22 mouse cellular contexts compared by ENCODE assay signal in genomic region chr14:46757736-46758135, GRCm38 (mm10).
"Had no signal": no experiment of that assay in that cellular context is flagged by ENCODE, and none has a peak within 500 bp of the region (broad histone marks: within the 10 kb centered on the region; RNA-seq: fewer than 3 reads in every experiment).

No protein-coding gene starts in this region.

- H3K9ac ChIP-seq: limb, embryonic 13.5 days; liver, embryonic 12.5 days; liver, embryonic 15.5 days; lung, embryonic 15.5 days; midbrain, embryonic 13.5 days; neural tube, embryonic 13.5 days had no signal

- H3K9me3 ChIP-seq: limb, embryonic 10.5 days; liver, embryonic 12.5 days; liver, embryonic 15.5 days; lung, embryonic 15.5 days; midbrain, embryonic 10.5 days; midbrain, embryonic 13.5 days; neural tube, embryonic 13.5 days had no signal

- H3K4me3 ChIP-seq: layer of hippocampus, adult 2 months; left cerebral cortex, adult 2 months; limb, embryonic 10.5 days; limb, embryonic 13.5 days; liver, embryonic 12.5 days; liver, embryonic 15.5 days; lung, embryonic 15.5 days; megakaryocyte, embryonic 14.5 days; midbrain, embryonic 10.5 days; midbrain, embryonic 13.5 days; myocyte; neural tube, embryonic 13.5 days had no signal

- DNase-seq: kidney, adult 2 months; kidney, postnatal 25 days; layer of hippocampus, adult 9-11 months; liver; lung, adult 18-20 months; lung, postnatal 10 days; lung, postnatal 36 days; thymus, adult 18-20 months; thymus, postnatal 36 days had no signal

- H3K27me3 ChIP-seq: limb, embryonic 13.5 days; liver, embryonic 12.5 days; liver, embryonic 15.5 days; lung, embryonic 15.5 days; midbrain, embryonic 13.5 days; neural tube, embryonic 13.5 days had no signal

- H3K27ac ChIP-seq: kidney, postnatal 0 days; layer of hippocampus, adult 2 months; left cerebral cortex, adult 2 months; limb, embryonic 10.5 days; limb, embryonic 13.5 days; liver, embryonic 12.5 days; liver, embryonic 15.5 days; lung, embryonic 15.5 days; midbrain, embryonic 10.5 days; midbrain, embryonic 13.5 days; neural tube, embryonic 13.5 days had no signal

- H3K36me3 ChIP-seq: limb, embryonic 10.5 days; limb, embryonic 13.5 days; lung, embryonic 15.5 days; midbrain, embryonic 10.5 days; midbrain, embryonic 13.5 days; neural tube, embryonic 13.5 days had no signal
